Mouse (Mus musculus): Measurements from ENCODE around the gene Cd53.

GRCm38 (mm10) chr3:106808972-106809695 lies 19.2 kb upstream of the Cd53 start:
- TF ChIP-seq CTCF (IDR thresholded peaks at IDR 0.05; ENCODE audit: low read depth): no peak
- no peak for TF ChIP-seq EP300 (IDR thresholded peaks at IDR 0.05; ENCODE audit: low read depth)
